Mouse (Mus musculus): Measurements from ENCODE around the gene Mllt11. TPM values are rescaled to one million over a fixed set of nuclear protein-coding genes. Genes with fewer than 3 reads are reported as not detected.

Gene Mllt11
- polyA plus RNA-seq, 1 experiment from 2014 or later = 11.2 TPM

GRCm38 (mm10) chr3:95239022-95239421 lies 7.1 kb upstream of the Mllt11 start:
- no peak overlapping the region for H3K4me3 ChIP-seq (replicated peaks; ENCODE audit: low read depth, low read length)
- no peaks in the 10 kb centered on the region for H3K27me3 ChIP-seq (ENCODE audit: insufficient read depth, low read length)
- H3K36me3 ChIP-seq (ENCODE audit: insufficient read depth, low read length) = peaks cover 27% of the 10 kb centered on the region; the same call in 1 of the 2 replicates
- H3K4me2 ChIP-seq (ENCODE audit: low read length) = no peak overlapping the region
- H3K9me3 ChIP-seq (replicated peaks; ENCODE audit: low read length) = no peaks in the 10 kb centered on the region
- WGBS = 88% methylated on average over 6 of the region's 6 CpGs
- no peak overlapping the region for H3K9ac ChIP-seq (ENCODE audit: low read depth, low read length)
- 0 out of 2 replicates have a peak, but pooled peaks cover 6% of the 10 kb centered on the region for H3K4me1 ChIP-seq (replicated peaks; ENCODE audit: insufficient read depth, low read length)
- no peak for ATAC-seq (replicated peaks; ENCODE audit: low FRiP score, low read depth)
- no peak for DNase-seq (ENCODE audit: low spot score)
- H3K27ac ChIP-seq = no peak overlapping the region
- 0 out of 2 replicates have a peak, but pooled peaks have one; percentile 19 for TF ChIP-seq CTCF (IDR thresholded peaks at IDR 0.05; ENCODE audit: low read depth)

GRCm38 (mm10) chr3:95237541-95238099 lies 5.6 kb upstream of the Mllt11 start:
- 77% methylated on average over 8 of the region's 8 CpGs for WGBS
- H3K9me3 ChIP-seq (replicated peaks; ENCODE audit: low read length) = no peaks in the 10 kb centered on the region
- ATAC-seq (replicated peaks; ENCODE audit: low FRiP score, low read depth) (no peak), DNase-seq (ENCODE audit: low spot score) (no peak)
- no peak overlapping the region for H3K4me2 ChIP-seq (ENCODE audit: low read length)
- H3K36me3 ChIP-seq (ENCODE audit: insufficient read depth, low read length) = peaks cover 39% of the 10 kb centered on the region
- H3K9ac ChIP-seq (ENCODE audit: low read depth, low read length) = no peak overlapping the region
- H3K4me1 ChIP-seq (replicated peaks; ENCODE audit: insufficient read depth, low read length) = 0 out of 2 replicates have a peak, but pooled peaks cover 6% of the 10 kb centered on the region
- no peaks in the 10 kb centered on the region for H3K27me3 ChIP-seq (ENCODE audit: insufficient read depth, low read length)
- H3K27ac ChIP-seq = no peak overlapping the region
- no peak for TF ChIP-seq CTCF (IDR thresholded peaks at IDR 0.05; ENCODE audit: low read depth)
- H3K4me3 ChIP-seq (replicated peaks; ENCODE audit: low read depth, low read length) = no peak overlapping the region

- Histone ChIP-seq H3K4me1 (replicated peaks; ENCODE audit: insufficient read depth, low read length) (peaks cover 17% of the 10 kb centered on the region; the same call in 1 of the 2 replicates), H3K27ac (no peak overlapping the region), H3K36me3 (ENCODE audit: insufficient read depth, low read length) (peaks cover 48% of the 10 kb centered on the region), H3K9ac (ENCODE audit: low read depth, low read length) (0 out of 2 replicates have a peak overlapping the region, but pooled peaks have one; percentile 4), H3K9me3 (replicated peaks; ENCODE audit: low read length) (no peaks in the 10 kb centered on the region), H3K4me3 (replicated peaks; ENCODE audit: low read depth, low read length) (no peak overlapping the region), H3K27me3 (ENCODE audit: insufficient read depth, low read length) (no peaks in the 10 kb centered on the region), H3K4me2 (ENCODE audit: low read length) (no peak overlapping the region)
- 0 out of 2 replicates have a peak, but pooled peaks have one; percentile 4 for ATAC-seq (replicated peaks; ENCODE audit: low FRiP score, low read depth)
- DNase-seq (ENCODE audit: low spot score) = peak; percentile 56
- TF ChIP-seq CTCF (IDR thresholded peaks at IDR 0.05; ENCODE audit: low read depth) = no peak
- WGBS = 48% methylated on average over 23 of the region's 23 CpGs
Observed at GRCm38 (mm10) chr3:95235386-95236301, 3.7 kb upstream of the Mllt11 start.

- 63% methylated on average over 16 of the region's 16 CpGs for WGBS
- H3K4me2 ChIP-seq (ENCODE audit: low read length) = no peak overlapping the region
- TF ChIP-seq CTCF (IDR thresholded peaks at IDR 0.05; ENCODE audit: low read depth) = no peak
- H3K36me3 ChIP-seq (ENCODE audit: insufficient read depth, low read length) = peaks cover 48% of the 10 kb centered on the region
- peaks cover 16% of the 10 kb centered on the region; the same call in 1 of the 2 replicates for H3K4me1 ChIP-seq (replicated peaks; ENCODE audit: insufficient read depth, low read length)
- DNase-seq (ENCODE audit: low spot score) (no peak), ATAC-seq (replicated peaks; ENCODE audit: low FRiP score, low read depth) (no peak)
- no peaks in the 10 kb centered on the region for H3K9me3 ChIP-seq (replicated peaks; ENCODE audit: low read length)
- H3K4me3 ChIP-seq (replicated peaks; ENCODE audit: low read depth, low read length) = no peak overlapping the region
- no peaks in the 10 kb centered on the region for H3K27me3 ChIP-seq (ENCODE audit: insufficient read depth, low read length)
- no peak overlapping the region for H3K9ac ChIP-seq (ENCODE audit: low read depth, low read length)
- peak overlapping the region; percentile 97; the same call in 1 of the 2 replicates for H3K27ac ChIP-seq
Observed at GRCm38 (mm10) chr3:95233303-95233980, 1.5 kb upstream of the Mllt11 start.

GRCm38 (mm10) chr3:95232771-95233170 lies 800 bp upstream of the Mllt11 start:
- Histone ChIP-seq H3K4me3 (replicated peaks; ENCODE audit: low read depth, low read length) (no peak overlapping the region), H3K9me3 (replicated peaks; ENCODE audit: low read length) (no peaks in the 10 kb centered on the region), H3K4me1 (replicated peaks; ENCODE audit: insufficient read depth, low read length) (peaks cover 16% of the 10 kb centered on the region; the same call in 1 of the 2 replicates), H3K4me2 (ENCODE audit: low read length) (no peak overlapping the region), H3K27me3 (ENCODE audit: insufficient read depth, low read length) (no peaks in the 10 kb centered on the region), H3K27ac (peak overlapping the region; percentile 97), H3K36me3 (ENCODE audit: insufficient read depth, low read length) (peaks cover 41% of the 10 kb centered on the region), H3K9ac (ENCODE audit: low read depth, low read length) (no peak overlapping the region)
- TF ChIP-seq CTCF (IDR thresholded peaks at IDR 0.05; ENCODE audit: low read depth) = no peak
- WGBS = 76% methylated on average over 7 of the region's 7 CpGs
- ATAC-seq (replicated peaks; ENCODE audit: low FRiP score, low read depth) (0 out of 2 replicates have a peak, but pooled peaks have one; percentile 21), DNase-seq (ENCODE audit: low spot score) (peak; percentile 27)
